Mouse (Mus musculus) ovary, adult 18-20 months (tissue): Measurements from ENCODE around the gene 3830417A13Rik.

Source experiments
- DNase-seq: peaks from one replicate; pipeline ENCODE4 v3.0.0; 2022; ENCODE audit warnings: low spot score, mixed read lengths

Gene 3830417A13Rik

GRCm38 (mm10) chrX:64173248-64173647 lies at the start of gene 3830417A13Rik:
Gene 3830417A13Rik (plus strand): TSS chrX:64173548.
- no peak for DNase-seq

- DNase-seq = no peak
Measured at GRCm38 (mm10) chrX:64152098-64152497, 21.2 kb upstream of the 3830417A13Rik start, which contains the start of gene Gm6760. Gene Gm6760 (minus strand): TSS chrX:64152198.

- DNase-seq = no peak
Measured at GRCm38 (mm10) chrX:64181246-64181645, 7.9 kb downstream of the 3830417A13Rik start.
